Mouse (Mus musculus) CD4-positive, CD25-positive, alpha-beta regulatory T cell, adult 9 weeks (primary cell): ENCODE measurements around the gene Olfr1506. TPM values are rescaled to one million over a fixed set of nuclear protein-coding genes. Genes with fewer than 3 reads are reported as not detected.

Experiments
- polyA plus RNA-seq: library from polyadenylated mRNA; unstranded; fragments of 100-300 nt; shearing (Covaris generic); gene quantifications from one replicate; pipeline ENCODE4 v1.2.1, GENCODE M21; 2017

Olfr1506 gene
- not detected for polyA plus RNA-seq

GRCm38 (mm10) chr2:90224393-90224792, at the start of gene Olfr1506:
TSS of gene Olfr1506 (minus strand) at chr2:90224493.

GRCm38 (mm10) chr2:90270932-90271331, 46.6 kb upstream of the Olfr1506 start, which contains the start of gene Olfr1271:
TSS of gene Olfr1271 (minus strand) at chr2:90271032.

GRCm38 (mm10) chr2:90257492-90257891, 33.2 kb upstream of the Olfr1506 start, which contains the start of gene Olfr142:
TSS of gene Olfr142 (minus strand) at chr2:90257592.

Other genes with a start within 250 kb of the Olfr1506 start
- gene Olfr1261, start 233.3 kb downstream of the Olfr1506 start, polyA plus RNA-seq = not detected
- not detected for gene Olfr1262, start 224.3 kb downstream of the Olfr1506 start, polyA plus RNA-seq
- not detected for gene Olfr1263, start 212.4 kb downstream of the Olfr1506 start, polyA plus RNA-seq
- not detected for gene Olfr1264, start 198.9 kb downstream of the Olfr1506 start, polyA plus RNA-seq
- not detected for gene Olfr1265, start 189.2 kb downstream of the Olfr1506 start, polyA plus RNA-seq
- gene Olfr140, start 160.9 kb downstream of the Olfr1506 start, polyA plus RNA-seq = not detected
- not detected for gene Olfr1269, start 103.1 kb downstream of the Olfr1506 start, polyA plus RNA-seq
- not detected for gene Olfr32, start 82.2 kb downstream of the Olfr1506 start, polyA plus RNA-seq
- not detected for gene Olfr1270, start 71.4 kb downstream of the Olfr1506 start, polyA plus RNA-seq
- gene Olfr142, start 33.1 kb upstream of the Olfr1506 start, polyA plus RNA-seq = not detected
- gene Olfr1271, start 46.5 kb upstream of the Olfr1506 start, polyA plus RNA-seq = 0.05 TPM
- not detected for gene Olfr1272, start 68.3 kb upstream of the Olfr1506 start, polyA plus RNA-seq
- gene Gm13769, start 97.7 kb upstream of the Olfr1506 start, polyA plus RNA-seq = not detected
- not detected for gene Olfr1274-ps, start 174.2 kb upstream of the Olfr1506 start, polyA plus RNA-seq